Mouse (Mus musculus) heart, adult 2 months (tissue): ENCODE results near the gene Slc35c2. TPM values are rescaled to one million over a fixed set of nuclear protein-coding genes. Genes with fewer than 3 reads are reported as not detected.

Experiments
- DNase-seq, 2 experiments: peaks; one replicate each; pipeline ENCODE4 v3.0.0; 2021
- H3K27ac ChIP-seq: fragments of 200-600 bp; 2 replicates; pipeline ENCODE4 v1.8.1; 2022
- H3K27me3 ChIP-seq: fragments of 200-500 bp; 2 replicates; pipeline ENCODE4 v1.6.1; 2012; ENCODE audit warnings: mild to moderate bottlenecking, low read length, inconsistent platforms, mixed read lengths; ENCODE audit not compliant: control insufficient read depth, insufficient read depth
- H3K36me3 ChIP-seq: fragments of 200-500 bp; 2 replicates; pipeline ENCODE4 v1.6.1; 2012; ENCODE audit warnings: low read length, inconsistent platforms; ENCODE audit not compliant: control insufficient read depth, insufficient read depth
- H3K4me1 ChIP-seq: fragments of 200-500 bp; 2 replicates; pipeline ENCODE4 v1.6.1; 2011; ENCODE audit warnings: low read length; ENCODE audit not compliant: control insufficient read depth, insufficient read depth
- H3K4me3 ChIP-seq: fragments of 200-600 bp; 2 replicates; pipeline ENCODE4 v1.8.1; 2022
- H3K79me2 ChIP-seq: fragments of 200-500 bp; replicated peaks from 2 replicates; pipeline ENCODE4 v1.6.1; 2012; ENCODE audit warnings: mild to moderate bottlenecking, inconsistent platforms, low read length, moderate library complexity, mixed read lengths; ENCODE audit not compliant: control insufficient read depth, insufficient read depth
- H3K9ac ChIP-seq: fragments of 200-500 bp; 2 replicates; pipeline ENCODE4 v1.6.1; 2012; ENCODE audit warnings: low read depth, mild to moderate bottlenecking, control low read depth, inconsistent platforms, low read length, mixed read lengths
- CTCF ChIP-seq: fragments of 200-600 bp; IDR thresholded peaks from 2 replicates; pipeline ENCODE4 v1.8.1; 2022; ENCODE audit warnings: antibody characterized with exemption, mild to moderate bottlenecking, moderate library complexity
- EP300 ChIP-seq: fragments of 200-500 bp; IDR thresholded peaks from 2 replicates; pipeline ENCODE4 v1.6.1; 2011; ENCODE audit warnings: low read depth, low read length, control low read depth; ENCODE audit not compliant: insufficient read depth
- POLR2A ChIP-seq: fragments of 200-500 bp; IDR thresholded peaks from 2 replicates; pipeline ENCODE4 v1.6.1; 2011; ENCODE audit warnings: mild to moderate bottlenecking, low read depth, low read length, control low read depth; ENCODE audit not compliant: insufficient read depth
- WGBS: fragments of 180-500 bp; shearing (Covaris S2); methylation state at CpG from one replicate; pipeline ENCODE4 v1.1.7; 2018; 5-methylcytosine and 5-hydroxymethylcytosine counted together
- intact Hi-C: fragments of 180-260 bp; cut with DNase I; formaldehyde crosslinking; loops from one replicate; pipeline ENCODE4 v1.15.1; 2025
- polyA plus RNA-seq: library from polyadenylated mRNA; depleted of rRNA; stranded (reverse); fragments of >200 nt; gene quantifications from 2 replicates; pipeline ENCODE4 v1.2.3, GENCODE M21; 2012
- total RNA-seq, 2 experiments: library from RNA; stranded (reverse); gene quantifications; 2 replicates each; pipeline ENCODE4 v1.2.3; 2021

The Slc35c2 gene
- total and polyA plus RNA-seq, 3 experiments, result 15.9 to 46.4 (median 18.1) TPM

DNA sequence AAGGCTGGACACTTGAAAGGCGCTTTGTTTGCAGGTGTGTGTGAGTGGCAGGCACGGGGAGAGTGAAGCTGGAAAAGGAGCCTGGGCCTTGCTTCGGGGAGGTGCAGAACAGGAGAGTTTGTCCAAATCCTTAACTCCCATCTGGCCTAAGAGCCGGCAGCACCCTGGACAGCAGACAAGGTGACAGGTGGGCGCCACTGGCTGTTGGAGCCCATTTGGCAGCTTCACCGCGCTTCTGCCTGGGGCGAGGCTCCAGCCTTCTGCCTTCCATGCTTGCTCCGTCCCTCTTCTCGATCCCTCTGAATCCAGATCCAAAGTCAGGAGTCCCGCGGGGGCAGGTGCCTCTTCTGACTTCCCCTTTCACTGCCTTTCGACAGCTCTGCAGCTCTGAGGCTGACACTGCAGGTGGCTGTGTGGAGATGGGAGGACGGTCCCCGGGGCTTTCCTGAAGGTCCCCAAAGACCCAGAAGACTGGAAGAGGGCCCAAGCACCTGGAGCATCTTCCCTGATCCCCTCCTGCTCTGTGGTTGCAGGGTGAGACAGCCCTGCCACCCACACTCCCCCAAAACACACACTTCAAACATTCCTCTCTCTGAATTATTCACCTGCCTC lies 48.0 kb downstream of the Slc35c2 start:
- TF ChIP-seq CTCF (no peak), EP300 (no peak), POLR2A (no peak)
- H3K9ac ChIP-seq, result no peak overlapping the region
- no peak for DNase-seq
- H3K4me1 ChIP-seq, result no peaks in the 10 kb centered on the region; the same call in 1 of the 2 replicates
- no peak overlapping the region for H3K4me3 ChIP-seq
- H3K36me3 ChIP-seq, result no peaks in the 10 kb centered on the region
- WGBS, result 18% methylated on average over 15 of the region's 15 CpGs
- intact Hi-C loops, result no loop called here
- no peaks in the 10 kb centered on the region for H3K79me2 ChIP-seq
- no peak overlapping the region for H3K27ac ChIP-seq
- H3K27me3 ChIP-seq, result peaks cover 10% of the 10 kb centered on the region

DNA sequence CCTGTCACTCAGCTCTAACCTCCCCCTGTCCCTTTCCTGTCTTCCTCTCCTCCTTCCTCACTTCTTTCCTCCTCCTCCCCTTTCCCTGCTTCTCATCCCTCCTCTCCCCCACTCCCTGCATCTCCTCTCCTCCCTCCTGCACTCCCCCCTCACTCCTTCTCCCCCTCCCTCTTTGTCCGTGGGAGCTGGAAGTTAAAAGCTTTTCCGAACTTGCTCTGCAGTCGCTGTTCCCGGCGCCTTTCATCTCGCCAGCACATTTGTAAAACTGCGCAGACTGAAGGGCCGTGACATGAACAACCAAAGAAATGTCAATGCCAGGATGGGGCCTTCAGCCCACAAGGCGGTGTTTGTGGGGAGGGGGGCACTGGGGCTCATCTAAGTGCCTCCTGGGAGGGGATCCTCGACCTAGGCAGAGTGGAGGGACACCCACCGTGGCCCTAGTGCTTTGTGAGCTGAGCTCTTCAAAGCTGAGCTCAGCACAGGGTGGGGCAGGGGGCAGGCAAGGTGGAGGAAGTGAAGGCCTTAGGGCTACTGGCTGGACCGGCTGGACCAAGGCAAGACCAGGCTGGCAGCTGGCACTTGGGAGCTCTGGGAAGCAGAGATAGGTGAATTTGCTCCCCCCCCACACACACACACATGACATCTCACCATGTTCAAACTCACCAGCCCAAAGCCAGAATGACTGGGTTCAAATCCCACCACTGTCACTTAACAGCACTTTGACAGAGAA lies 49.1 kb downstream of the Slc35c2 start:
- H3K79me2 ChIP-seq, result no peaks in the 10 kb centered on the region
- WGBS, result 21% methylated on average over 12 of the region's 12 CpGs
- intact Hi-C loops, result no loop called here
- peaks cover 15% of the 10 kb centered on the region for H3K27me3 ChIP-seq
- TF ChIP-seq EP300 (no peak), POLR2A (no peak), CTCF (no peak)
- H3K36me3 ChIP-seq, result no peaks in the 10 kb centered on the region
- no peak overlapping the region for H3K9ac ChIP-seq
- no peak for DNase-seq
- H3K27ac ChIP-seq, result no peak overlapping the region
- no peaks in the 10 kb centered on the region; the same call in 1 of the 2 replicates for H3K4me1 ChIP-seq
- H3K4me3 ChIP-seq, result no peak overlapping the region

DNA sequence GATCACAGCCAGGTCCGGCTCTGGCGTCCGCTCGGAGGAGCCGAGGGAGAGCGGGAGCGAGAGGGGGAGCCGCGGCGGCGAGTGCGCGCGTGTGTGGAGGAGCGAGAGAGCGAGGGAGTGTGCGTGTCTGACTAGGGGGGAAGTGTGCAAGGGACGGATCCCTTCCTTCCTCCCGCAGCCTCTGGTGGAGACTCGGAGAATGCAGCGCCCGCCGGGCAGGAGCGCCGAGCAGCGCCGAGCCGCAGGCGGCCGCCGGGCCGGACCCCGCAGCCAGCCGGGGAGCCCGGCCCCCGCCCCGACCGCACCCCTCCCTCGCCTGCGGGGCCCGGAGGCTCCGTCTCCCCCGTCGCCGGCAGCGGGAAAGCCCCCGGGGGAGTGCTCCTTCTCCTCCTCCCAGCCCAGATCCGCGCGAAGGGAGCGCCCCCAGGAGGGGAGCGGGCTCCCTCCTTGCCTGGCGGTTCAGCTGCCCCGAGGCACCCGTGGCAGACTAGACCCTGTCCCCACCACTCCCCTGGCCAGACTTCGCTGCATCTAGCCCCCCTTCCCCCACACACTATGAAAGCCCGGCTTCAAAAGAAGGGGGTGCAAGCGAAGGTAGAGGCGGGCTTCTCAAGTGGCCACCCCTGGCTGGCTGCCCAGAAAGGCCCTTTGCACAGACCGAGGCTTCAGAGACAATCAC lies 52.9 kb downstream of the Slc35c2 start, which contains the start of gene Cdh22:
TSS of gene Cdh22 (minus strand) at position 241 of the 679 bp plus-strand sequence.
- no peak for TF ChIP-seq POLR2A
- TF ChIP-seq EP300, result no peak
- TF ChIP-seq CTCF, result peak; percentile 57
- peak within 1 kb of the TSS; percentile 59 for H3K4me3 ChIP-seq
- intact Hi-C loops, result loop anchor here (2.0 kb wide), 1 partner anchor 156 kb away; no protein-coding TSS in a partner anchor
- H3K27ac ChIP-seq, result no peak within 1 kb of the TSS
- DNase-seq, result peak; percentile 50 to 69
- H3K79me2 ChIP-seq, result no peaks in the 10 kb centered on the region
- H3K4me1 ChIP-seq, result no peaks in the 10 kb centered on the region
- H3K36me3 ChIP-seq, result no peaks in the 10 kb centered on the region
- H3K9ac ChIP-seq, result peak within 1 kb of the TSS; percentile 28
- under 1% methylated on average over 38 of the region's 60 CpGs for WGBS
- H3K27me3 ChIP-seq, result peaks cover 10% of the 10 kb centered on the region

DNA sequence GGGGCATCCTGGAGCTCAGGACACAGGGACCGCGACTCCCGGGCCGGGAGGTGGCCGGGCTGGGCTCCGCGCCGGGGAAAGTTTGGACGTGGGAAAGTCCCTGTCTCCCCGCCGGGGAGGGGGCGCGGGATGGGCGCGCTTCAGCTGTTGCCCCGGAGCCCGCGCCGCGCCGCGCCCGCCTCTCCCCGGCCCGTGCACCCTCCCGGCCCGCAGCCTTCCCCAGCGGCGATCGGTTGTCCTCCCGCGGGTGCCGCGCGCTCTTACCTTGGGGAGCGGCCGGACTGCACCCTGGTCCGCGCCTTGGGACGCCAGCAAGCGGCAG lies 53.4 kb downstream of the Slc35c2 start:
- DNase-seq, result no peak
- Histone ChIP-seq H3K36me3 (no peaks in the 10 kb centered on the region), H3K27ac (no peak overlapping the region), H3K79me2 (no peaks in the 10 kb centered on the region), H3K27me3 (peaks cover 10% of the 10 kb centered on the region), H3K9ac (peak overlapping the region; percentile 28), H3K4me1 (no peaks in the 10 kb centered on the region), H3K4me3 (peak overlapping the region; percentile 59)
- intact Hi-C loops, result loop anchor here (2.0 kb wide), 1 partner anchor 155 kb away; no protein-coding TSS in a partner anchor
- TF ChIP-seq CTCF, result no peak
- TF ChIP-seq POLR2A, result no peak
- no peak for TF ChIP-seq EP300
- WGBS, result 3% methylated on average over 30 of the region's 41 CpGs

DNA sequence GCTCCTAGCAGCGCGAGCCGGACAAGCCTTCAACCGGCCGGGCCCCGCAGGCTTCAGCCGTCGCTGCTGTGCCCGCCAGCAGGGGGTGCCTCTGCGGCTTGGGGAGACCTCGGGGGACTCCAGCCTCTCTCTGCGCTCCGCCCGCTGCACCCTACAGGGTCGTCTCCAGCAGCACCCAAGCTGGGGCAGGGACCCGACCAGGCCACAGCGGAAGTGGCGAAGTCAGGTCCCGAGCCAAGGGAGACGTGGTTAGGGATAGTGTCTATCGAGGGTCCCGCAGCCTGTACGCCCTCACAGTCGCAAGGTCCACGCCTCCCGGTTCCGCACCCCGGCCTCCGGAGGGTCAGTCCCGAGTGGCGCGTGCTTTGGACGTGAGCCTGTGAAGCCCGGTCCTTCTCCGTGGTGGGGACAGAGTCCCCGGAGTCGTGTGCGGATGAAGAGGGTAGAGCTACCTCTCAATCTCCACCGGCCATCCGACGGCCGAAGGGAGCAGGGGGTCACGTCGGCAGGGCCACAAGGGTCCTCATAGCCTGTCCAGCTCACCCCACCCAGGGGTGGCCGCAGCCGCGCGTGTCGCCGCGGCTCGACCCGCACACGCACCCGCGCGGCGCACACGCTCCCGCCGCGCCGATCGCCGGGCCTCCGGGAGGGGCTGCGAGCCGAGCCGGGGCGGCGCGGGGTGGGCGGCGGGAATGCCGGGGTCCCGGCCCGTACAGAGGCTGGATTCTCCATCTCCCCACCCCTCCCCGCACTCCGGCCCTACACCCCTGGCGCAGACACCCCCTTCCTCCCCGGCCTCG lies 54.0 kb downstream of the Slc35c2 start:
- peak overlapping the region; percentile 59 for H3K4me3 ChIP-seq
- H3K27ac ChIP-seq, result no peak overlapping the region
- H3K27me3 ChIP-seq, result peaks cover 10% of the 10 kb centered on the region
- intact Hi-C loops, result loop anchor here (1.0 to 2.0 kb wide), 3 partner anchors 43 to 155 kb away; no protein-coding TSS in a partner anchor
- H3K9ac ChIP-seq, result no peak overlapping the region
- H3K79me2 ChIP-seq, result no peaks in the 10 kb centered on the region
- 1% methylated on average over 74 of the region's 82 CpGs for WGBS
- H3K36me3 ChIP-seq, result no peaks in the 10 kb centered on the region
- peak; percentile 53 to 78 for DNase-seq
- no peaks in the 10 kb centered on the region for H3K4me1 ChIP-seq
- no peak for TF ChIP-seq POLR2A
- TF ChIP-seq CTCF, result peak; percentile 85
- TF ChIP-seq EP300, result no peak
